Mouse (Mus musculus): ENCODE data around the gene Plac8. TPM values are rescaled to one million over a fixed set of nuclear protein-coding genes. Genes with fewer than 3 reads are reported as not detected.

The Plac8 gene
- total and polyA plus RNA-seq, 2 experiments, result 18.2 to 29.7 TPM

DNA sequence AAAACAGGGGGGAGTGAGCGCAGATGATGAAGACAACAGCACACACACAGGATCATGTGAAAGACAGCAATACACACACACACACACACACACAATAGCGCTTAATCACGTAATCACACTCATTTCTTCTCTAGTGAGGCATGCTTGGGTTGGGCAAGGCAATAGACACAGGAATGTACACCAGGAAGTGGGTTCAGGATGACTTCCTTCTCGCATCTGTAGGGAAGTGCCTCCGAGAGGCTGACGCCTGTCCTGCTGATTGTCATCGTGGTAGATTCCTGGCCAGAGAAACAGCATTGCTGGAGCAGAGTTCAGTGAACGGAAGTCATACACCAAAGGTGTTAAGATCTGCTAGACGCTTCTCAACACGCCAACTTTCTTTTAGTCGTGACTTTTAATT lies 62.8 kb downstream of the Plac8 start:
- H3K36me3 ChIP-seq (ENCODE audit: control insufficient read depth, insufficient read depth, low read length), result no peaks in the 10 kb centered on the region
- no peak overlapping the region for H3K9ac ChIP-seq (ENCODE audit: low read depth, low read length)
- no peak overlapping the region for H3K27ac ChIP-seq (replicated peaks; ENCODE audit: insufficient read depth, low read depth, low read length)

More for the DNA sequence above, 62.8 kb downstream of the Plac8 start:
- H3K79me2 ChIP-seq (ENCODE audit: control insufficient read depth, insufficient read depth, low read length), result no peaks in the 10 kb centered on the region
- no peaks in the 10 kb centered on the region for H3K27me3 ChIP-seq (ENCODE audit: control insufficient read depth, insufficient read depth, low read length)
- no peak for DNase-seq (ENCODE audit: extremely low read depth, low read depth, low spot score)
- no peak overlapping the region for H3K4me3 ChIP-seq (ENCODE audit: insufficient read depth, low read depth, low read length)
- 65% methylated on average over 11 of the region's 11 CpGs for WGBS
- H3K4me1 ChIP-seq (ENCODE audit: control insufficient read depth, insufficient read depth, low read length), result no peaks in the 10 kb centered on the region
- TF ChIP-seq CTCF (IDR thresholded peaks at IDR 0.05; ENCODE audit: low read depth, low read length) (no peak), POLR2A (IDR thresholded peaks at IDR 0.05; ENCODE audit: extremely low read depth, insufficient read depth, low read length) (no peak)

Other genes with a start within 250 kb of the Plac8 start
- 76.1 and 84.8 TPM in 2 replicates for gene Sec31a, start 156.0 kb downstream of the Plac8 start, total RNA-seq (2014; rRNA removed)
- gene Sec31a, start 156.0 kb downstream of the Plac8 start, polyA plus RNA-seq (2012; rRNA removed), result 162 and 188 TPM in 2 replicates
- gene Lin54, start 71.6 kb downstream of the Plac8 start, total RNA-seq (2014; rRNA removed), result 5.7 and 6.7 TPM in 2 replicates
- gene Lin54, start 71.6 kb downstream of the Plac8 start, polyA plus RNA-seq (2012; rRNA removed), result 2.7 and 3.5 TPM in 2 replicates
- gene Cops4, start 53.9 kb downstream of the Plac8 start, total RNA-seq (2014; rRNA removed), result 47.1 and 53.2 TPM in 2 replicates
- gene Cops4, start 53.9 kb downstream of the Plac8 start, polyA plus RNA-seq (2012; rRNA removed), result 12.0 and 13.1 TPM in 2 replicates
- 49.7 and 53.1 TPM in 2 replicates for gene Coq2, start 102.9 kb upstream of the Plac8 start, total RNA-seq (2014; rRNA removed)
- gene Coq2, start 102.9 kb upstream of the Plac8 start, polyA plus RNA-seq (2012; rRNA removed), result 48.2 and 57.7 TPM in 2 replicates
- 3.8 and 4.1 TPM in 2 replicates for gene Hpse, start 147.5 kb upstream of the Plac8 start, total RNA-seq (2014; rRNA removed)
- gene Hpse, start 147.5 kb upstream of the Plac8 start, polyA plus RNA-seq (2012; rRNA removed), result 1.3 and 1.7 TPM in 2 replicates
- 3.2 and 4.3 TPM in 2 replicates for gene Helq, start 226.4 kb upstream of the Plac8 start, total RNA-seq (2014; rRNA removed)
- 2.4 and 2.5 TPM in 2 replicates for gene Helq, start 226.4 kb upstream of the Plac8 start, polyA plus RNA-seq (2012; rRNA removed)
- 41.0 and 48.5 TPM in 2 replicates for gene Mrps18c, start 226.4 kb upstream of the Plac8 start, total RNA-seq (2014; rRNA removed)
- gene Mrps18c, start 226.4 kb upstream of the Plac8 start, polyA plus RNA-seq (2012; rRNA removed), result 22.7 and 28.6 TPM in 2 replicates
- gene Abraxas1, start 248.7 kb upstream of the Plac8 start, total RNA-seq (2014; rRNA removed), result 7.0 and 9.5 TPM in 2 replicates
- gene Abraxas1, start 248.7 kb upstream of the Plac8 start, polyA plus RNA-seq (2012; rRNA removed), result 2.7 and 3.0 TPM in 2 replicates